Mouse (Mus musculus): ENCODE data around the gene Mavs.

Mavs gene

DNA sequence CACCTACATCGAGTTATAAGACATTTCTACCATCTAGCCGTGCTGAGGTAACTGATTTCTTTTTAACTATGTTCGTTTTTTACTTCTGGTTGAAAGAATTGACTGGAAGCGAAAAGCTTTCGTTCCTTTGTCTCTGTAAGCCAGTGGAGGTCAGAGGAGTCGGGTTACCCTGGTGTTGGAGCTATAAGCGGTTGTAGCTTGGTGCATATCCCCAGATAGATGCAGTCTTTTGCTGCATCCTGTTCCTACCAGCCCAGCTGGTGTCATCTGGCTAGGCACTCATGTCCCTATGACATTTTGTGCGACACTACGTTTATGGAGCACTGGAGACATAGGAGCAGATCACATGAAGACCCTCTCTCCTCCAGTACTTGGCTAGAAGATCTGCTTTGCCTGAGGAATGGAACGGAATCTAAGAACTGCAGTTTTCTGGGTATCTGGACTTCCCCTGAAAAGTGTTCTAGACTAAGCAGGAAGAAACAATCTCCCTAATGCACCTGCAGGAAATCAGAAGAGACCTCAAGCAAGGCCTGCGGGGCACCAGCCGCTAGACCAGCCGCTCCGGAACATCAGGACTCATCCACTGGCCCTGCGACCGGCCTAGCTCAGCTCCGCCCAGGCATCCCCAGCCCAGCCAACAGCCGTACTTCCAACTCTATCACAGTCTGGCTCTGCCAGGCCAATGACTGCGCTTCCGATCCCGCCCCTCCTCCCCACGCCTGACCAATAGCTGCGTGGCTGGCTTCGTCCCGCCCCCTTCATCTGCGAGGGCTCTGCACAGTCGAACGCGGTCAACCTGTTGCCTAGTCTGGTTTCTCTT, at the start of gene Mavs:
Mavs (plus strand) TSS at position 757 of the 820 bp plus-strand sequence.
- peak; percentile 98 for DNase-seq

- peak in 1 of 2 experiments; percentile 38 for DNase-seq
These were observed 47.5 kb upstream of the Mavs start for GRCm38 (mm10) chr2:131186343-131186742.

GRCm38 (mm10) chr2:131186771-131187601, 46.9 kb upstream of the Mavs start, which contains the start of the genes Cdc25b and Spef1:
Cdc25b (plus strand) TSS chr2:131186949.
Spef1 (minus strand) TSS chr2:131187282.
- peak; percentile 88 to 93 for DNase-seq

GRCm38 (mm10) chr2:131187602-131187922, 46.3 kb upstream of the Mavs start:
- DNase-seq: no peak

DNA sequence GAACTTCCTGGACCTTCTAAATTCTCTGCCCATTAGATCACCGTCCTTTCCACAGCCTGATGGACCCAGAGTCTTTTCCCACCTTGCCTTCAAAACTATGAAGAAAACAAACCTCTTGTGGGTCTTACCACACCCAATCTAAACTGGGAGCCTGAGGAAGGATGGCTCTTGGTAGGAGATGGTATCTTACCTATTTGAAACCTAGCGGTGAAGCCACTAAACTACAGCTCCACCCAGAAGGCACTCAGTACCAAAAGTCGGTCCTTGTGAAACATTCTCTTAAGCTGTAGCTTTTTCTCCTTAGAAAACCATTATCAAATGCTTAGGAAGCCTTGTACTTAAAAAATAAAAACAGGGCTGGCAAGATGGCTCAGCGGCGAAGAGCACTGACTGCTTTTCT, 45.6 kb upstream of the Mavs start:
- no peak for DNase-seq

GRCm38 (mm10) chr2:131189521-131190309, 44.1 kb upstream of the Mavs start:
- DNase-seq: no peak

DNA sequence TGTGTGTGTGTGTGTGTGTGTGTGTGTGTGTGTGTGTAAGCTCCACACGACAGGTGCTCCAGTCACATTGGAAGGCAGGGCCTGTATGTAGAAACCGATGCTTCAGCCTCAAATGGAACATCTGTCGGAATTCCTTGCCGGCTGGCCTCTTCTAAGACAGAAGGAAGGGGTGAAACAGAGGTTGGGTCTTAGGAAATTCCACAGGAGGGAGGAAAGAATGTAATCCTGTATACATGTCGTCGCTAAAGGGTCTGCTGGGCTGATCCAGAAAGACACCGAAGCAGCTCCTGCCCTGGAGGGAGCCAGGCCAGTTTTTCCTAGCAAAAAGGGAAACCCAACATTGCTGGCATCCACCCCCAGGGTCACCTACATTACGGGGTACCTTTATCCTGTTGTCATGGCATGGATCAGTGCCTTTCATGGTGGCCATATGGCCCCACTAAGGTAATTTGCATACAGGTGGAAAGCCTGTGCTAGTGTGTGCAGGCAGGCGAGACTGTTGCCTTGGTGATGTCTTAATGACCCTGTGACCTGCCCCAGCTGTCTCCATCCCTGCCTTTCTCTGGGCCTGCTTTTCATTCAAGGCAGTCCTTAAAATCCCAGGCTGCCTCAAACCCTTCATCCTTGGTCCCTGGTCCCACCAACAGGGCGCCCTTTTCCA, 43.4 kb upstream of the Mavs start:
- DNase-seq: peak; percentile 54 to 66

- DNase-seq: no peak
These were observed 42.9 kb upstream of the Mavs start for GRCm38 (mm10) chr2:131191005-131191390.

- DNase-seq: no peak
These were observed 37.1 kb upstream of the Mavs start for GRCm38 (mm10) chr2:131196606-131197316.

- DNase-seq: no peak
These were observed 33.2 kb upstream of the Mavs start for GRCm38 (mm10) chr2:131200710-131201109.

DNA sequence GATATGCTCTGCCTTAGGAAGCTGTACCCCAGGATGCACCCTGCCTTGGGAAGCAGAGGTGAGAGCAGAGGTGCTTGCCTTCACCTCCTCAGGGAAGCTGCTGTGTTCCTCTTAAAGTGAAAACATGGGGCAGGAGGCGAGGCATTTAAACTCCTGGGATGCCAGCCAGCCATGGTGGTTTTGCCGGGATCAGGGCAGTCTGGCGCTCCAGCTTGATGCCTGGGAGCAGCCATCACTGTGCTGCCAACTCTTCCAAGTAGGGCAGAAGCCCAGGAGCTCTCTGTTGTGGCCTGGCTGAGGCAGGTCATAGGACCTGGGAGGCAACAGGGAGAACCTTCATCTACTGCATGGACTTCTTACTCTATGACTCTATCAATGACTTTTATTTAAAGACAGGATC, 32.6 kb upstream of the Mavs start:
- DNase-seq: no peak

DNA sequence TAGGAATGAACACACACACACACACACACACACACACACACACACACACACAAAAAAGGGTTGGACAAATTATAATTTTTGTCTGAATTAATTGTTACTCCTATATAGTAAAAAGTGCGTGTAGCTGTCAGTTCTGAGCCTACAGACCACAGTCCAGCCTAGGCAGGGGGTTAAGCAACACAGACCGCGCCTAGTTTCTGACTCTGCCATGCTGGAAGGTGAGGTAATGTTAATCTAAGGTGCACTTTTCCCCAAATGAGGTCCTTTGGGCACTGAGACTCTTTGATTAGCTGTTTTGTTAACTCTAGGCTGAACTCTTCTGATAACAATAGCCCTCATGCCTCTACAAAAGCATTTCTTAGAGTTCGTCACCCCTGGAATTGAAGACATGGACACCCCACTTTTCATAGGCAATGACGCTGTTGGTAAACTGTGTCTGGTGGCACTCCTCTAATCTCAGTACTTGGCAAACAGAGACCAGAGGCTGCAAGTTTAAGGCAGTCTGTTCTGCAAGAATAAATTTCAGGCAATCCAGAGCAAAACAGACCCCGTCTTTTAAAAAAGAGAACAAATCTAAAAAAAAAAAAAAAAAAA, 29.9 kb upstream of the Mavs start:
- DNase-seq: no peak

- DNase-seq: peak; percentile 96 to 98
These were observed 29.4 kb upstream of the Mavs start for GRCm38 (mm10) chr2:131204410-131204981.

- no peak for DNase-seq
These were observed 28.2 kb upstream of the Mavs start for GRCm38 (mm10) chr2:131205521-131206182.

GRCm38 (mm10) chr2:131206778-131207177, 27.1 kb upstream of the Mavs start, which contains the start of gene Ap5s1:
Ap5s1 (plus strand) TSS chr2:131207078.
- DNase-seq: no peak

DNA sequence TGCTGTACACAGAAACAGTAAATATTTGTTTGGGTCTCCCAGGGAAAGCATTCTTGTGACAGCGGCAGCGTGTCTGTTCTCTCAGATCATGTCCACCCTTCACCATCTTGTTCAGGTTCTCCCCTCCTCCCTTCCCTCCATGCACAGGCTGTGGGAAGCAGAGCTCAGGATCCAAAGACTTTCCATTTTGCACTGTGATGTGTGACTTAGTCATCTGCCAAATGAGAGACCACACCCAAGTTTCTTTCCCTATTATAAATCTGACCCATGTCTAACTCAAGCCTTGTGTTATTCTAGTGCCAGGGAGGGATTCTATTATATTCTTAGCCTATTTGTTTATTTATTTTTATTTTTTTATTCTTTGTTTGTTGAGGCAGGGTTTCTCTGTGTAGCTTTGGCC, 25.5 kb upstream of the Mavs start:
- DNase-seq: no peak

DNA sequence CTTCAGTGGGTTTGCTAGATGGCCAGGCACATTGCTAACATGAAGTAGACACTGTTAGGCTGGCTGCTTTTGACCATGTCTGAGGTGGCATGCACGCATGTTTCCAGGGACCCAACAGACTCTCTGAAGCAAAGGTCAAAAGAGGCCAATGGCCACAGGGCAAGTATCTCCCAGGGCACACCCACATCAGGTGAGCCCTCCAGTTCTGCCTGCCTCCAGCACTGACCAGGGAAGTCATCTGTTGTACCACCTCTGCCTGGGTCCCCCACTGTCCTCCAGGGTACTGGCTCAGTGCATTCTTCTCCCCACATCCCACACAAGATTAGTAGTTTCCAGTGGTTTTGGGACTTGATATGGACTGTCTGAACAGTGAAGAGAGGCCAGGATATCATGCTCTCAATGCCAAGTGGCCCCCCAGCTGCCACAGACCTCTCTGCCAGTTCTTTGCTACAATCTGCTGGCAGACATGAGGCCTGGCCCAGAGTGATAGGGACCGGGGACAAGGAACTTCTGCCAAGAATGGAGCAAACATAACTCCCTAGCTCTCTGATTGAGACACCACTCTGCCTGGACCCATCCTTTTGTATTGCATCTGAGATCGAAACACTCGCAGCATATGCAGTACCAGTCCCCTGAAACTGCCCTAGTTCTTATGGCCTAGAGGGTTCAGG, 24.6 kb upstream of the Mavs start:
- peak in 1 of 2 experiments; percentile 27 for DNase-seq

DNA sequence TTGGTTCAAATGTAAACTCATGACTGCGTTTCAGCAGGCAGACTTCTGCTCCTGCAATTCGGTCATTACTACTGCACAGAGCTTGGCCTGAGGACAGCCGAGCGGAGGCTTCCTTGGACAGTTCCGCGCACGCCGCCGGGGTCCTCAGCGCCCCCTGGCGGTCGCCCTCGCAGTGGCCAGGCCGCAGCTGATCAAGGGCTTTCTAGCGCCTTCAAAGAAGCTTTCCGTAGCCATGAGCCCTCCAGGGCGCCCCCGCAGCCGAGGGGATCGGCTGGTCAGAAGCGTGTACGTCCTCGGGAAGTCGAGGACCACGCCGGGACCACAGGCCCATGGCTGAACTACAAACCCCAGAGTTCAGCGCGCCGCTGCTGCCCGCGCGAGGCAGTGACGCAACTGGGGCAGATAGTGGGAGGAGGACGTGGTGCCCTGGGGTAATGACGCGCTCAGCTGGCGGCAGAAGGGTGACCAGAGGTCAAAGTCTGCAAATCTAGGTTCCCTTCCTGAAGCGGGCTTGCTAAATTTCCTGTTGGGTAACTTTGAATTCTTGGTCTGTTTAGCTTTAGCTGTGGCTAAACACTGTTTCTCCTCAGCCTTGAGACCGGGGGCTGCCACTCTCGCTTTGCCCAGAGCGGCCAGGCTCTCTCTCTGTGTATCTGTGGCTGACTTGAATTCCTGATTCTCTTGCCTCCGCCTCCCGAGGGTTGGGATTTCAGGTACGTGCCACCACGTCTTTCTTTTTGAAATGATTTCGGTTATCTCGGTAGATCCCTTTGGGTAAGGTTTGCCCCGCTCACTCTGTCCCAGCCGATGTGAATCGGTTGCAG, 23.7 kb upstream of the Mavs start:
- DNase-seq: peak; percentile 97

Measured in kidney, postnatal 36 days (tissue).